Mouse (Mus musculus) ES-Bruce4 (cell line): ENCODE data around the gene Rnf19b. TPM values are rescaled to one million over a fixed set of nuclear protein-coding genes. Genes with fewer than 3 reads are reported as not detected.

Experiments
- H3K27ac ChIP-seq: 2 replicates; pipeline ENCODE4 v1.5.1; 2012; ENCODE audit warnings: low read length, inconsistent platforms; ENCODE audit not compliant: insufficient read depth
- H3K27me3 ChIP-seq: 2 replicates; pipeline ENCODE4 v1.6.1; 2012; ENCODE audit warnings: mild to moderate bottlenecking, low read length, inconsistent platforms; ENCODE audit not compliant: control insufficient read depth, poor library complexity, insufficient read depth, severe bottlenecking
- H3K36me3 ChIP-seq: 2 replicates; pipeline ENCODE4 v1.6.1; 2012; ENCODE audit warnings: inconsistent platforms, mild to moderate bottlenecking, low read length, moderate library complexity; ENCODE audit not compliant: control insufficient read depth, poor library complexity, insufficient read depth, severe bottlenecking
- H3K4me1 ChIP-seq: one replicate; pipeline ENCODE4 v1.8.1; 2011; ENCODE audit warnings: low read length; ENCODE audit not compliant: control insufficient read depth, insufficient read depth
- H3K4me3 ChIP-seq: 2 replicates; pipeline ENCODE4 v1.5.1; 2011; ENCODE audit warnings: low read depth, mild to moderate bottlenecking, low read length
- H3K9ac ChIP-seq: 2 replicates; pipeline ENCODE4 v1.6.1; 2012; ENCODE audit warnings: low read depth, mild to moderate bottlenecking, inconsistent platforms; ENCODE audit not compliant: poor library complexity, severe bottlenecking
- H3K9me3 ChIP-seq: replicated peaks from 2 replicates; pipeline ENCODE4 v1.6.1; 2012; ENCODE audit warnings: mild to moderate bottlenecking, low read length, inconsistent platforms; ENCODE audit not compliant: control insufficient read depth, poor library complexity, insufficient read depth, severe bottlenecking
- CTCF ChIP-seq: IDR thresholded peaks from one replicate; pipeline ENCODE4 v1.8.1; 2011; ENCODE audit warnings: low read depth, low read length
- EP300 ChIP-seq: IDR thresholded peaks from 2 replicates; pipeline ENCODE4 v1.6.1; 2011; ENCODE audit warnings: low read depth, low read length; ENCODE audit not compliant: insufficient read depth
- POLR2A ChIP-seq: IDR thresholded peaks from one replicate; pipeline ENCODE4 v1.8.1; 2011; ENCODE audit warnings: low read length; ENCODE audit not compliant: insufficient read depth
- polyA plus RNA-seq: library from polyadenylated mRNA; stranded (reverse); fragments of >200 nt; gene quantifications from 2 replicates; pipeline ENCODE4 v1.2.4, GENCODE M21; 2011; ENCODE audit warnings: low read depth; ENCODE audit not compliant: missing spikeins, insufficient read depth, insufficient read length

The Rnf19b gene
- polyA plus RNA-seq, 1 experiment, result 43.4 TPM

DNA sequence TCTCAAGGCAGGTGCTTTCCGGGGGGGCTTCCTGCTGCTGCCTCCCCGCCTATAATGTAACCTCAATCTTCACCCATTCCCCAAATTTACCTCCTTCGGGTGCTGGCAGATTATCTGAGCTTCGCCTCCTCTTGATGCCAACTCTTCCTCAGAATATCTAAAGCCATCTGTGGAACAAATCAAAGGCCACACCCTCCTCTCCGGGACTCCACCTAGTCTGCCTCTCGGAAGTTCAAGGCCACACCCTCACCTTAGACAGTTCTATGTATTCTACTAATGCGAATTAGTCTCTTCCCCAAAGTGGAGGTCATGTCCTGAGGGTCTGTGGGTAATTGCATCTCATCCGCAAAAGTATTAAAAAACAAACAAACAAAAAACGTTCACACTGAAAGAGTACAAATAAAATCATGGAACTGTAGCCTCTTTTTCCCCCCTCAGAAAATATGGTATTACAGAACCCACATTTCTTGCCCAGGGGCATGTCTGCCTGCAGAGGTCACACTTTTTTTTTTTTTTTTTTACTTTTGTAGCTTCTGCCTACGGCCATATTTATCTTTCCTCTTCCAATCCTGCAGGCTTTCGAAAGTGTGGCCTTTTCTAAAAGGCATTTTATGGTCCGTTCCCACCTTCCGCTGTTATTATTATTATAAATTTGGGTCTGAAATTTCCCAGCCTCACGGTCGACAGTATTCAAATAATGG lies 10.2 kb upstream of the Rnf19b start:
- peak overlapping the region; percentile 63 for H3K9ac ChIP-seq
- H3K36me3 ChIP-seq, result no peaks in the 10 kb centered on the region

DNA sequence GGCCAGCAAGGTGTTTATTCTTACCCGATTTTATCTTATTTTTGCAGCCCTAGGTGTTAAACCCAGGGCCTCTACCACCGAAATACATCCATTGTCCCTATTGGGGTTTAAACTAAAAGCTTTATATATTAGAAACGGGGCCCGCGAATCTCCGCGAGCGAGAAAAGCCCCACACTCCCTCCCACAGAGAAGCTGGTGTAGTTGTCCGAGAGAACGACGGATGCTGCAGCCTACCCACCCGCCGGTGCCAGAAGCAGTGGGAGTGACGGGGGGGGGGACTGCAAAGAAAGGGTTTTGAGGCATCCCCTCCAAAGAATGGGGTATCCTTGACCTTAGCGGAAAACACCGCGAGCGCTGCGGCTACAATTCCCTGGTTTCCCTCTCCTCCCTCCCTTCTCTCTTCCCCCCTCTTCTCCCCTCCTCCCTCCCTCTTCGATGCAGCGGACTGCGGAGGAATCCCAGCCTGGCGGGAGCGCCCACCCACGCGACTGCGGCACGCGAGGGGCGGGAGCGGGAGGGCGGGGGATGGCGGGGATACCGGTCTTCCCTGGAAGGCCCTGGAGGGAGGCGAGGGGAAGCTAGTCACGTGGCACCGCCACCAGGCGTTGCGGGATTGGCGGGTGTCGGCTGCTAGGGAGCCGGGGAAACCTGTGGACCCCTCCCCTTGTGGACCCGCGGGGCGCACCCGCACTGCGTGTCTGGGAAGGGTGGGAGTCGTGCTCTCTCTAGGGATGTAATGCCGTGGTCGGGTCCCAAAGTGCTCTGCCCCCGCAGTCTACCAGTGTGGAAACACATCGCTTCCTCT lies 9.4 kb upstream of the Rnf19b start:
- no peak overlapping the region for H3K27ac ChIP-seq
- TF ChIP-seq CTCF, result no peak
- 0 out of 2 replicates have a peak, but pooled peaks have one; percentile 3 for TF ChIP-seq EP300
- peak overlapping the region; percentile 63 for H3K9ac ChIP-seq
- no peaks in the 10 kb centered on the region for H3K9me3 ChIP-seq
- H3K4me3 ChIP-seq, result peak overlapping the region; percentile 77
- peaks cover 10% of the 10 kb centered on the region for H3K4me1 ChIP-seq
- no peaks in the 10 kb centered on the region for H3K27me3 ChIP-seq
- no peaks in the 10 kb centered on the region for H3K36me3 ChIP-seq

More for the DNA sequence above, 10.2 kb upstream of the Rnf19b start:
- Histone ChIP-seq H3K4me3 (no peak overlapping the region), H3K9me3 (no peaks in the 10 kb centered on the region), H3K27me3 (no peaks in the 10 kb centered on the region), H3K27ac (no peak overlapping the region), H3K4me1 (peaks cover 8% of the 10 kb centered on the region)
- TF ChIP-seq EP300 (peak; percentile 68; the same call in 1 of the 2 replicates), CTCF (no peak)

GRCm38 (mm10) chr4:129049306-129050011 lies 8.6 kb upstream of the Rnf19b start:
- no peak overlapping the region for H3K27ac ChIP-seq
- no peaks in the 10 kb centered on the region for H3K9me3 ChIP-seq
- H3K4me3 ChIP-seq, result peak overlapping the region; percentile 77
- no peaks in the 10 kb centered on the region for H3K27me3 ChIP-seq
- peak overlapping the region; percentile 63 for H3K9ac ChIP-seq
- no peaks in the 10 kb centered on the region for H3K36me3 ChIP-seq
- peaks cover 10% of the 10 kb centered on the region for H3K4me1 ChIP-seq
- TF ChIP-seq POLR2A, result no peak
- no peak for TF ChIP-seq EP300
- no peak for TF ChIP-seq CTCF

GRCm38 (mm10) chr4:129050365-129050764 lies 7.7 kb upstream of the Rnf19b start:
- H3K4me3 ChIP-seq, result no peak overlapping the region
- no peak overlapping the region for H3K27ac ChIP-seq
- H3K9ac ChIP-seq, result no peak overlapping the region
- H3K36me3 ChIP-seq, result no peaks in the 10 kb centered on the region
- H3K27me3 ChIP-seq, result no peaks in the 10 kb centered on the region
- no peak for TF ChIP-seq EP300
- no peak for TF ChIP-seq CTCF
- TF ChIP-seq POLR2A, result no peak
- no peaks in the 10 kb centered on the region for H3K9me3 ChIP-seq
- peaks cover 10% of the 10 kb centered on the region for H3K4me1 ChIP-seq

DNA sequence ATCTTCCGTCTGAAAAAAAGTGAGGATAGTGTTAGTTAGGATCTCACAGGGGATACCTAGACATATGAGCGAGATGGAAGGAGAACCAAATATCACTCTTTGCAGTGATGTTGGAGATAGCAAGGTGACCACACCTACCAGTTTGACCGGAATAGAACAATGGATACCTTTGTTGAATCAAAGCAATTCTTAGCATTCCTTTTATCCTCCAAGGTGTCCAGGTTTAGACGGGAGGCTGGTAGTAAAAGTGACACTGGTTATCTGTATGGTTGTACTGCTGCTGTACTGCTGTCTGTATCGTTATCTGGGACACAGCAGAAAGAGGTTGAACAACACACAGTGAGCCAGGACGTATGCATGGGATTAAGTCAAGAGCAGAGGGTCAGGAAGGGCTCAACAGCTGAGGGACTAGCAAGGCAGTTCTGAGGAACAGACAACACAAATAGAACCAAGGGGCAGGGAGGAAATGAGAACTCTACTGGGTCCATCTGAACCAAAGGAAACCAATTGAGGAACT lies 7.1 kb upstream of the Rnf19b start:
- peak overlapping the region; percentile 16; the same call in 1 of the 2 replicates for H3K27ac ChIP-seq
- H3K27me3 ChIP-seq, result no peaks in the 10 kb centered on the region
- no peaks in the 10 kb centered on the region for H3K9me3 ChIP-seq
- TF ChIP-seq EP300 (no peak), CTCF (no peak), POLR2A (no peak)
- no peak overlapping the region for H3K9ac ChIP-seq
- H3K4me1 ChIP-seq, result peaks cover 10% of the 10 kb centered on the region
- H3K4me3 ChIP-seq, result no peak overlapping the region
- no peaks in the 10 kb centered on the region for H3K36me3 ChIP-seq
